Mouse (Mus musculus): ENCODE measurements around the gene Klf1. TPM values are rescaled to one million over a fixed set of nuclear protein-coding genes. Genes with fewer than 3 reads are reported as not detected.

The Klf1 gene
- polyA plus RNA-seq, 1 experiment from 2014 or later, result 1.1 TPM

DNA sequence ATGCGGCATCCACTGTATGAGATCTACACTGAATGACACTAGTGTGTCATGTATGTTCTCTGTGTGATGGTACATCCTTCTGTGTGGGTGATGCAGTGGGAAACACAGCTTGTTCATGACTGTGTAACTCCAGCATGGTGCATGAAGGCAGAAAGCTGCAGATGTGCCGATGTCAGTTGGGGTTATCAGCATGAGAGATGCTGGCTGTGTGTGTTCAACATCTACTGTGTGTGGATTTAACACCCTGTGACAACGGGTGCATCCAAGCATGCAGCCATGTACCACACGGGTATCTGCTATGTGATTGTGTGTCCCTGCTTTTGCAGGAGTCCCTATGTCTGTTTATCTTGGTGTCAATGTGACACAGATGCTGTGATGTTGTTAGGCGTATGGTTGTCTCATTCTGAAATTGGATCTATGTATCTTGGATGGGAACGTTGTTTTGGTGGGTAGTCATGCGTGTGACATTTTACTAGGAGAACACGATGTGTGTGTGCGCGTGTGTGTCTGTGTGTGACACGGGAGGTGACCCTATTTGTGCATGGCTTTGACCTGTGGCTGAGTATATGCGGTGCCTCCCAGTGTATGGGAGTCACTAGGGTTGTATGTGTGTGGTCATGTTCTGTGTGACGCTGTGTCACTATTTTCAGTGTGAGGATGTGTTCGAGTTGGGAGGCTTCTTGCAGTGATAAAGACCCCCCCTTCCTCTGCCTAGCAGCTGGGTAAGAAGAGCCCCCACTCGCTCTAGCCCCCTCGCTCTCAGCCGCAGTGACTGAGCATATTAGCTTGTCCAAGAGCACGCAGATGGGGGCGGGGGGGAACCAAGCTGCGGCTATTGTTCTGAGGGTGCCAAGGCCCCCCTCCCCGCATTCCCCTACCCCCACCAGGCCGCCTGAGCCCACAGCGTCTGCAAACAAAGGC, 34.6 kb downstream of the Klf1 start:
- Histone ChIP-seq H3K4me1 (replicated peaks; ENCODE audit: insufficient read depth, low read length) (peaks cover 5% of the 10 kb centered on the region; the same call in 1 of the 2 replicates), H3K36me3 (ENCODE audit: insufficient read depth, low read length) (no peaks in the 10 kb centered on the region), H3K9ac (ENCODE audit: low read depth, low read length) (no peak overlapping the region), H3K4me2 (ENCODE audit: low read length) (peak overlapping the region; percentile 67), H3K4me3 (replicated peaks; ENCODE audit: low read depth, low read length) (peak overlapping the region; percentile 33; the same call in 1 of the 2 replicates), H3K27me3 (ENCODE audit: insufficient read depth, low read length) (peaks cover 45% of the 10 kb centered on the region), H3K9me3 (replicated peaks; ENCODE audit: low read length) (no peaks in the 10 kb centered on the region), H3K27ac (no peak overlapping the region)
- TF ChIP-seq CTCF (IDR thresholded peaks at IDR 0.05; ENCODE audit: low read depth), result no peak
- DNase-seq (ENCODE audit: low spot score) (no peak), ATAC-seq (replicated peaks; ENCODE audit: low FRiP score, low read depth) (no peak)
- WGBS, result 21% methylated on average over 22 of the region's 23 CpGs

DNA sequence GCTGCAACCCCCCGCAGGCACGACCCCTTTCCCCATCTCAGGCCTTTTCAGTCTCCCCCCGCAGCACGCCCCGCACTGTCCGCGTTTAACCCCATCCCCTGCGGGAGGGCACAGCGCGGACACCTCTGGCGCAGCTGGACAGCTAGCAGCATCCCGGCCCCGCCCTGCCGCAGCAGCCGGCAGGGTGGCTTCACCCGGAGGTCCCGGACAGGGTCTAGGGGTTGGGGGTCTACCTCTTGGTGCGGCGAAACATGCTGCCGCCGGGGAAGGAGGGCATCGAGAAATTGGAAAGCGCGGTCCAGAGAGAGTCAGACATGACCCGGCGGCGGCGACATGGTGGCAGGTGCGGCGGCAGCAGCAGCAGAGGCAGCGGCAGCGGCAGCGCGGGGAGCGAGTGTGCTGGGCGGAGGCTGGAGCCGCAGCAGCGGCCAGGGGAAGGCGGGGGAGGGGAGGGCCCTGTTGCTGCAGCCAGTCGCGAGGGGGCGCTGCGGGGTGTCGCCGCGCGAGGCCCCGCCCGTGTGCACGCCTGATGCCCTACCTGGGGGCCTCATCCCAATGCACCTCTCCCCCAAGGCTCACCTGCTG, 35.3 kb downstream of the Klf1 start, which contains the start of gene Mast1:
Gene Mast1 (minus strand): TSS at position 398 of the 585 bp plus-strand sequence.
- peaks cover 45% of the 10 kb centered on the region for H3K27me3 ChIP-seq (ENCODE audit: insufficient read depth, low read length)
- H3K4me3 ChIP-seq (replicated peaks; ENCODE audit: low read depth, low read length), result peak within 1 kb of the TSS; percentile 33
- peak; percentile 60 for TF ChIP-seq CTCF (IDR thresholded peaks at IDR 0.05; ENCODE audit: low read depth)
- no peaks in the 10 kb centered on the region for H3K36me3 ChIP-seq (ENCODE audit: insufficient read depth, low read length)
- peaks cover 5% of the 10 kb centered on the region; the same call in 1 of the 2 replicates for H3K4me1 ChIP-seq (replicated peaks; ENCODE audit: insufficient read depth, low read length)
- DNase-seq (ENCODE audit: low spot score), result peak; percentile 69
- H3K9me3 ChIP-seq (replicated peaks; ENCODE audit: low read length), result no peaks in the 10 kb centered on the region
- H3K4me2 ChIP-seq (ENCODE audit: low read length), result peak within 1 kb of the TSS; percentile 67
- no peak within 1 kb of the TSS for H3K9ac ChIP-seq (ENCODE audit: low read depth, low read length)
- WGBS, result under 1% methylated on average over 50 of the region's 50 CpGs
- H3K27ac ChIP-seq, result no peak within 1 kb of the TSS
- 0 out of 2 replicates have a peak, but pooled peaks have one; percentile 8 for ATAC-seq (replicated peaks; ENCODE audit: low FRiP score, low read depth)

DNA sequence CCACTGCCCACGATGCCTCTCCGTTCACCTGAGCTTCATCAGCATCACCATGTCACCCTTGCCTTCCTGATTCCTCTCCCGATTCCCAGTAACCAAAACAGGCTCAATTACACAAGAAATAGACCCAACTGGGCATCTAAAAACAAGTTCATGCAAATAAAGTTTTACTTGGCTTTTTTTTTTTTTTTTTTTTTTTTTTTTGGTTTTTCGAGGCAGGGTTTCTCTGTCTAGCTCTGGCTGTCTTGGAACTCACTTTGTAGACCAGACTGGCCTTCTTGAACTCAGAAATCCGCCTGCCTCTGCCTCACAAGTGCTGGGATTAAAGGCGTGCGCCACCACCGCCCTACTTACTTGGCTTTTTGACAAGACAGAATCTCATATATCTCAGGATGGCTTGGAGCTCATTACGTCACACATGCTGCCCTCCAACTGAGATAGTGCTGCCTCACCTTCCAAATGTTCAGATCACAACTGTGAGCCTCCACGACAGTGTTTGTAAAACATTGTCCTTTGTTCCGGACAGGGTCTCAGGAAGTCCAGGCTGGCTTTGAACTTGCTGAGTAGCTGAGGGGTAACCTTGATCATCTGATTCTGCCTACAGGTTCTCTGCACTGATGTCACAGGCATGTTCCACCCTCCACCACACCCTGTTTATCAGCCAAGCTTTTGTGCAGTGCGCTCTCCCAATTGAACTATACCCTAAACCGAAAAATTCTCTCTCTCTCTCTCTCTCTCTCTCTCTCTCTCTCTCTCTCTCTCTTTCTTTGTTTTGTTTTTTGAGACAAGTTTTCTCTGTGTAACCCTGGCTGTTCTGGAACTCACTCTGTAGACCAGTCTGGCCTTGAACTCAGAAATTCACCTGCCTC, 36.1 kb downstream of the Klf1 start:
- Histone ChIP-seq H3K4me2 (ENCODE audit: low read length) (peak overlapping the region; percentile 67; the same call in 1 of the 2 replicates), H3K9me3 (replicated peaks; ENCODE audit: low read length) (no peaks in the 10 kb centered on the region), H3K27ac (no peak overlapping the region), H3K36me3 (ENCODE audit: insufficient read depth, low read length) (no peaks in the 10 kb centered on the region), H3K4me3 (replicated peaks; ENCODE audit: low read depth, low read length) (peak overlapping the region; percentile 33; the same call in 1 of the 2 replicates), H3K4me1 (replicated peaks; ENCODE audit: insufficient read depth, low read length) (peaks cover 5% of the 10 kb centered on the region; the same call in 1 of the 2 replicates), H3K27me3 (ENCODE audit: insufficient read depth, low read length) (peaks cover 45% of the 10 kb centered on the region), H3K9ac (ENCODE audit: low read depth, low read length) (no peak overlapping the region)
- TF ChIP-seq CTCF (IDR thresholded peaks at IDR 0.05; ENCODE audit: low read depth), result no peak; the same call in 1 of the 2 replicates
- ATAC-seq (replicated peaks; ENCODE audit: low FRiP score, low read depth) (no peak), DNase-seq (ENCODE audit: low spot score) (no peak)
- 59% methylated on average over 13 of the region's 13 CpGs for WGBS

- Histone ChIP-seq H3K27ac (no peak overlapping the region), H3K27me3 (ENCODE audit: insufficient read depth, low read length) (peaks cover 46% of the 10 kb centered on the region), H3K36me3 (ENCODE audit: insufficient read depth, low read length) (no peaks in the 10 kb centered on the region), H3K9me3 (replicated peaks; ENCODE audit: low read length) (no peaks in the 10 kb centered on the region), H3K4me2 (ENCODE audit: low read length) (no peak overlapping the region), H3K9ac (ENCODE audit: low read depth, low read length) (no peak overlapping the region), H3K4me1 (replicated peaks; ENCODE audit: insufficient read depth, low read length) (0 out of 2 replicates have a peak, but pooled peaks cover 6% of the 10 kb centered on the region), H3K4me3 (replicated peaks; ENCODE audit: low read depth, low read length) (no peak overlapping the region)
- WGBS, result 7% methylated on average over 4 of the region's 4 CpGs
- no peak for TF ChIP-seq CTCF (IDR thresholded peaks at IDR 0.05; ENCODE audit: low read depth)
- no peak for DNase-seq (ENCODE audit: low spot score)
- ATAC-seq (replicated peaks; ENCODE audit: low FRiP score, low read depth), result no peak
Observed at GRCm38 (mm10) chr8:84943699-84944098, 42.0 kb downstream of the Klf1 start.

GRCm38 (mm10) chr8:84944478-84945160, 42.9 kb downstream of the Klf1 start:
- 3% methylated on average over 26 of the region's 26 CpGs for WGBS
- no peak; the same call in 1 of the 2 replicates for ATAC-seq (replicated peaks; ENCODE audit: low FRiP score, low read depth)
- TF ChIP-seq CTCF (IDR thresholded peaks at IDR 0.05; ENCODE audit: low read depth), result no peak

More at GRCm38 (mm10) chr8:84944478-84945160, 42.9 kb downstream of the Klf1 start:
- Histone ChIP-seq H3K27ac (no peak overlapping the region), H3K9me3 (replicated peaks; ENCODE audit: low read length) (no peaks in the 10 kb centered on the region), H3K27me3 (ENCODE audit: insufficient read depth, low read length) (peaks cover 42% of the 10 kb centered on the region), H3K4me2 (ENCODE audit: low read length) (peak overlapping the region; percentile 11; the same call in 1 of the 2 replicates), H3K4me1 (replicated peaks; ENCODE audit: insufficient read depth, low read length) (0 out of 2 replicates have a peak, but pooled peaks cover 6% of the 10 kb centered on the region), H3K36me3 (ENCODE audit: insufficient read depth, low read length) (no peaks in the 10 kb centered on the region), H3K4me3 (replicated peaks; ENCODE audit: low read depth, low read length) (no peak overlapping the region), H3K9ac (ENCODE audit: low read depth, low read length) (no peak overlapping the region)
- no peak for DNase-seq (ENCODE audit: low spot score)
